Comparison of ENCODE assay signal across 8 mouse cellular contexts in genomic region chr12:82122450-82123249, GRCm38 (mm10). TPM values are rescaled to one million over a fixed set of nuclear protein-coding genes. Genes with fewer than 3 reads are reported as not detected.
A peak's percentile ranks its signal among the peaks of the same experiment; 100 is the strongest.
DNase-seq lines count a peak whose midpoint lies in the region; ATAC-seq and TF ChIP-seq lines count a peak whose summit lies in the region.

No protein-coding gene starts in this region.

- peak; percentile 71 for ATAC-seq in stomach, embryonic 15.5 days (ENCODE audit: insufficient read depth, low FRiP score, low read depth)
- no peak for ATAC-seq in forebrain, embryonic 14.5 days

- peak overlapping the region; percentile 11; the same call in 1 of the 2 replicates for H3K4me3 ChIP-seq in stomach, embryonic 15.5 days (replicated peaks)
- H3K4me3 ChIP-seq in forebrain, embryonic 14.5 days (ENCODE audit: low read depth, low read length): no peak overlapping the region

- DNase-seq in layer of hippocampus, adult 11-12 months (ENCODE audit: low spot score): peak; percentile 48
- no peak for DNase-seq in layer of hippocampus, adult 8-10 months (ENCODE audit: low spot score in 2 of 2)
- DNase-seq in brain, embryonic 14.5 days (ENCODE audit: low read depth): peak; percentile 27
- DNase-seq in heart, adult 9 months (ENCODE audit: low spot score in 2 of 2): peak; percentile 76 to 78
- DNase-seq in kidney, adult 18-20 months: peak; percentile 15
- peak; percentile 33 to 59 for DNase-seq in lung, adult 18-20 months
- no peak for DNase-seq in forebrain, embryonic 14.5 days (ENCODE audit: low spot score)

- no peaks in the 10 kb centered on the region for H3K27me3 ChIP-seq in stomach, embryonic 15.5 days (replicated peaks)
- no peaks in the 10 kb centered on the region for H3K27me3 ChIP-seq in forebrain, embryonic 14.5 days (replicated peaks; ENCODE audit: control insufficient read depth, insufficient read depth, low read length)

- H3K4me1 ChIP-seq in stomach, embryonic 15.5 days: peaks cover 4% of the 10 kb centered on the region; the same call in 1 of the 2 replicates
- H3K4me1 ChIP-seq in forebrain, embryonic 14.5 days (ENCODE audit: control insufficient read depth, insufficient read depth, low read length): no peaks in the 10 kb centered on the region

- H3K4me2 ChIP-seq in stomach, embryonic 15.5 days: peak overlapping the region; percentile 45
- no peak overlapping the region for H3K4me2 ChIP-seq in forebrain, embryonic 14.5 days (ENCODE audit: low read length)

- no peaks in the 10 kb centered on the region for H3K9me3 ChIP-seq in stomach, embryonic 15.5 days
- H3K9me3 ChIP-seq in forebrain, embryonic 14.5 days (replicated peaks; ENCODE audit: control insufficient read depth, low read length): no peaks in the 10 kb centered on the region

- H3K9ac ChIP-seq in stomach, embryonic 15.5 days: no peak overlapping the region
- no peak overlapping the region for H3K9ac ChIP-seq in forebrain, embryonic 14.5 days (ENCODE audit: low read length)

- WGBS in stomach, embryonic 15.5 days: 4% methylated on average over 22 of the region's 22 CpGs
- 40% methylated on average over 22 of the region's 22 CpGs for WGBS in forebrain, embryonic 14.5 days

- TF ChIP-seq POLR2A in brain, embryonic 14.5 days (IDR thresholded peaks at IDR 0.05; ENCODE audit: borderline replicate concordance, extremely low read depth, insufficient read depth, insufficient read length, poor library complexity, severe bottlenecking): no peak

- no peaks in the 10 kb centered on the region for H3K36me3 ChIP-seq in stomach, embryonic 15.5 days
- no peaks in the 10 kb centered on the region for H3K36me3 ChIP-seq in forebrain, embryonic 14.5 days (ENCODE audit: control insufficient read depth, insufficient read depth, low read length)

- no peak for TF ChIP-seq CTCF in brain, embryonic 14.5 days (IDR thresholded peaks at IDR 0.05; ENCODE audit: borderline replicate concordance, extremely low read depth, insufficient read depth, insufficient read length)

- H3K27ac ChIP-seq in stomach, embryonic 15.5 days: peak overlapping the region; percentile 27; the same call in 1 of the 2 replicates
- H3K27ac ChIP-seq in forebrain, embryonic 14.5 days (ENCODE audit: low read depth, low read length): no peak overlapping the region

RNA-seq across cellular contexts. Expression of gene Sipa1l1, which starts 46.5 kb away (rescaled TPM):
- total RNA-seq in layer of hippocampus, adult 8-10 months (2022): 100 to 1,000 TPM; 199 to 249 (median 219) TPM
- polyA plus RNA-seq in brain, embryonic 14.5 days (2012; rRNA removed): 22.8 and 24.1 TPM in 2 replicates
- 26.4 and 30.4 TPM in 2 replicates for polyA plus RNA-seq in stomach, embryonic 15.5 days (2015; fragmentation: Nextera tagmentation; extraction: Ambion mirVana)
- 13.5 and 19.3 TPM in 2 replicates for polyA plus RNA-seq in forebrain, embryonic 14.5 days (2014; fragmentation: Nextera tagmentation; extraction: Ambion mirVana)

Comparison
In these comparisons a context has a peak if more than half of its experiments do, and no peak if none do; other contexts are left out.
1. DNase-seq: peak in layer of hippocampus, adult 11-12 months (single experiment), brain, embryonic 14.5 days (single experiment), heart, adult 9 months (2 of 2), kidney, adult 18-20 months (single experiment) and lung, adult 18-20 months (2 of 2); none in layer of hippocampus, adult 8-10 months (0 of 2) and forebrain, embryonic 14.5 days (single experiment).